Mouse (Mus musculus) thymus, adult 18-20 months (tissue): Measurements from ENCODE around the gene 5031439G07Rik.
A peak's percentile ranks its signal among the peaks of the same experiment; 100 is the strongest.

ENCODE experiments used
- DNase-seq, 2 experiments: peaks; one replicate each; pipeline ENCODE4 v3.0.0; 2022; ENCODE audit warnings: mixed read lengths in 2 of 2

5031439G07Rik gene

GRCm38 (mm10) chr15:84994498-84994897 is 6.1 kb upstream of the 5031439G07Rik start:
- DNase-seq = no peak

GRCm38 (mm10) chr15:84989771-84990170 is 1.4 kb upstream of the 5031439G07Rik start:
- no peak for DNase-seq

- no peak for DNase-seq
Measured at GRCm38 (mm10) chr15:84989098-84989497, 747 bp upstream of the 5031439G07Rik start.

- peak in 1 of 2 experiments; percentile 31 for DNase-seq
Measured at GRCm38 (mm10) chr15:84987020-84987815, 1.1 kb downstream of the 5031439G07Rik start.

- DNase-seq = no peak
Measured at GRCm38 (mm10) chr15:84986171-84987019, 2.0 kb downstream of the 5031439G07Rik start.

GRCm38 (mm10) chr15:84985516-84986160 is 2.7 kb downstream of the 5031439G07Rik start:
- no peak for DNase-seq

GRCm38 (mm10) chr15:84983721-84984120 is 4.6 kb downstream of the 5031439G07Rik start:
- DNase-seq = no peak

GRCm38 (mm10) chr15:84982888-84983287 is 5.5 kb downstream of the 5031439G07Rik start:
- DNase-seq = no peak

- DNase-seq = no peak
Measured at GRCm38 (mm10) chr15:84981609-84982313, 6.6 kb downstream of the 5031439G07Rik start.

- no peak for DNase-seq
Measured at GRCm38 (mm10) chr15:84975729-84976128, 12.6 kb downstream of the 5031439G07Rik start.

GRCm38 (mm10) chr15:84973544-84973871 is 14.8 kb downstream of the 5031439G07Rik start:
- DNase-seq = no peak

GRCm38 (mm10) chr15:84972860-84973543 is 15.3 kb downstream of the 5031439G07Rik start:
- no peak for DNase-seq

GRCm38 (mm10) chr15:84968534-84968933 is 19.8 kb downstream of the 5031439G07Rik start:
- no peak for DNase-seq

GRCm38 (mm10) chr15:84965575-84966360 is 22.6 kb downstream of the 5031439G07Rik start:
- DNase-seq = no peak

GRCm38 (mm10) chr15:84964771-84965170 is 23.6 kb downstream of the 5031439G07Rik start:
- DNase-seq = no peak

GRCm38 (mm10) chr15:84962518-84962917 is 25.8 kb downstream of the 5031439G07Rik start:
- no peak for DNase-seq

- DNase-seq = no peak
Measured at GRCm38 (mm10) chr15:84960692-84961091, 27.7 kb downstream of the 5031439G07Rik start.

GRCm38 (mm10) chr15:84959891-84960290 is 28.5 kb downstream of the 5031439G07Rik start:
- no peak for DNase-seq

- DNase-seq = no peak
Measured at GRCm38 (mm10) chr15:84958331-84958730, 30.0 kb downstream of the 5031439G07Rik start.

GRCm38 (mm10) chr15:84957851-84958250 is 30.5 kb downstream of the 5031439G07Rik start:
- DNase-seq = no peak

- DNase-seq = no peak
Measured at GRCm38 (mm10) chr15:84953259-84953658, 35.1 kb downstream of the 5031439G07Rik start.
